Mouse (Mus musculus) adrenal gland (tissue): ENCODE measurements around the gene Olfr23.
"Not testable (repeated sequence)": the region's sequence is repeated elsewhere in the genome, so short reads cannot be mapped to it uniquely, and the experiment has no call there.

Experiments used
- intact Hi-C: fragments of 180-260 bp; cut with DNase I; formaldehyde crosslinking; loops from one replicate; pipeline ENCODE4 v1.15.1; 2025
- long read RNA-seq, 2 experiments: library from polyadenylated mRNA; unstranded; transcript quantifications; one replicate each; pipeline ENCODE4 v2.0.0; 2020; ENCODE audit warnings: borderline replicate concordance in 1 of 2; ENCODE audit not compliant: insufficient replicate concordance in 1 of 2

Olfr23 gene
- long read RNA-seq, experiment 1: 0 reads
- long read RNA-seq, experiment 2: 0 reads

DNA sequence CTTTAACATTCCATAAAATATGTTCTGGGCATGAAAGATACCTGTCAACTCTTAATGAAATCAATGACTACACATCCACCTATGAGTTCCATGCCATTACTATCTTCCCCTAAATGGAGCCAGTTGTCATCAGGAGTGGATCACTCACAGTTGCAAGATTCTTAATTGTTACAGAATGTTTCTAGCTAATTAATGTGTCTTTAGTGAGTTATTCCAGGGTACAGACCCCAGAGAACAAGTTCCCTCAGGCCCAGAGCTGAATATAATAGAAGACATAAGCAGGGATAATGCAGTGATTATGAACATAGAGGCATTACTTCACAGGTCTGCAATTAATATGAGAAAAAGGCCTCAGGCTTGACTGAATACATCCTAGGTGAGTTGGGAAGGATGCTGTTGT lies at the start of gene Olfr23:
Olfr23 (plus strand) TSS at position 301 of the 400 bp plus-strand sequence.
- intact Hi-C loops: no loop called here

DNA sequence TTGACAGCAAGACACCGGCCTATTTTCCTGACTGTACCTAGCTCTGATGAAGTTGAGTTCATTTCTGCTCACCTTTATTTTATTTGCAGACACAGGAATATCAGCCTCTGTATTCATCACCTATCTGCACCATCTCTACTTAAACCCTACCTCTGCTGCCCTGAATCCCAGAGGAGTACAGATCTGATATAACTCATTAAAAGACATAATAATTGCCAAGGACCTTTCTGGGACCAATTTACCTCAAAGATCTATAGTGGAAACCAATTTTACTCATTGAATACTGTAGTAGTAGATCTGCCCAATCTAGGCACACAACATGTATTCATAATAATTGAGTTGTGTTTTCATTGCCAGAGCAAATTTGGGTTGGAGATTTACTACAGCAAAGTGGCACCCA lies 45.8 kb upstream of the Olfr23 start, which contains the start of gene Olfr394:
Olfr394 (minus strand) TSS at position 101 of the 400 bp plus-strand sequence.
- intact Hi-C loops: no loop called here

DNA sequence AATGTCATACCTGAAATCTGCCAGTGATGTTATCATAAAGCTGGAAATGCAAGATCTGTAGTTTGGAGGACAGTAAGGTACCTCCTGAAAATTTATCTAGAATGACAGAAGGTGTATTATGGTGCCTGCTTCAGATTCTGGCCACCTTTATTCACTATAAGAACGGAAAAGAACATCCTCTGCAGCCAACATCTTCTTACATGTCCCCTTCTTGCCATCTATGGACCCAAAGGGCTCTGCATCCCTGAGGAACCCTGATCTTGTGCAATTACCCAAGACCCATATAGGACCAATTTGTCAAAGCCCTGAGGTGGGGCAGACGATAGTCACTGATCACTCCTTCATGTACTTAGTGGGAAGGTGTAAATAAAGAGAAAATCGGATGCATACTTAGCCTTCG lies 27.3 kb upstream of the Olfr23 start, which contains the start of gene Olfr395:
Olfr395 (minus strand) TSS at position 101 of the 400 bp plus-strand sequence.
- intact Hi-C loops: not testable (repeated sequence)

DNA sequence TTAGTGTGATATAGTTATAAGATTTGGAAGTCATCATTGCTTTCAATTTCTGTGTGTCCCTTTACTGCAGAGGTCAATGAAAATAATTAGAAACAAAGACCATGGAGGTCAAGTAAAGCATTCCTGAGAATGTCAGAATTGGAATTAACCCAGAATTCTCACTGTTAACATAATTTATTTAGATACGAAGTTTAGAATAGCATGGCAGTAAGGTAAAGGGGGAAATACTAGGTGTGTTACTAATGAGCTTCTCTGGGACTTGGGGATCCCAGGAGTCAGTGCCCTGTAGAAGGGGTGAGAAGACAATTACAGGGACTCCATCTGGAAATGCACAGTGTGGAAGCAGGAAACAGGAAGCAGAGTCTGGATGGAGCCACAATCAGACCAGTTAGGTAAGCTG lies 24.0 kb downstream of the Olfr23 start, which contains the start of gene Olfr397:
Olfr397 (plus strand) TSS at position 301 of the 400 bp plus-strand sequence.
- intact Hi-C loops: no loop called here

DNA sequence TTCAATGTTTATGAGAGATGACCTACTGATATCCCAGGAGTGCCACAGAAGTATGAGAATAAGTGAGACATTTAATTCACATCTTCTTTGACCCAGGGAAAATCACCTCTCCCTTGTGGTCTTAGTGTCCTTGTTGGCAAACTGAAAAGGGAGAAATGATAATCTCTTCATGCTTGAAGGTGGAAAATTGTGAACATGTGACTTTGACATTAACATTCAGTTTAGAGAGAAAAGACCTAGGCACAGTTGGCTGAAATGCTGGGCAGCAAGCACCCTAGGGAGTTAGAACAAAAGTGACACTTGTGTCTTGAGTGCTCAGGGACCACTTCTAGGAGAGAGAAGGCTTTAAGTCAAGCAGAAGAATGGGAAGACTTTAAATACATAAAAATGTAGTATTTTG lies 53.8 kb downstream of the Olfr23 start, which contains the start of gene Olfr398:
Olfr398 (minus strand) TSS at position 101 of the 400 bp plus-strand sequence.
- intact Hi-C loops: no loop called here
